Mouse (Mus musculus) olfactory bulb, adult 2 months (tissue): ENCODE data around the gene Jarid2. TPM values are rescaled to one million over a fixed set of nuclear protein-coding genes. Genes with fewer than 3 reads are reported as not detected.
A peak's percentile ranks its signal among the peaks of the same experiment; 100 is the strongest.

Experiments used
- H3K27ac ChIP-seq: fragments of 200-500 bp; 2 replicates; pipeline ENCODE4 v1.5.1; 2012; ENCODE audit warnings: low read depth, low read length; ENCODE audit not compliant: insufficient read depth
- H3K4me1 ChIP-seq: fragments of 200-500 bp; 2 replicates; pipeline ENCODE4 v1.6.1; 2012; ENCODE audit warnings: low read length; ENCODE audit not compliant: control insufficient read depth, insufficient read depth
- H3K4me3 ChIP-seq: fragments of 200-500 bp; 2 replicates; pipeline ENCODE4 v1.5.1; 2012; ENCODE audit warnings: mild to moderate bottlenecking, low read depth, low read length, moderate library complexity; ENCODE audit not compliant: insufficient read depth
- CTCF ChIP-seq: fragments of 200-500 bp; IDR thresholded peaks from 2 replicates; pipeline ENCODE4 v1.5.1; 2012; ENCODE audit warnings: low read depth, mild to moderate bottlenecking, low read length, moderate library complexity; ENCODE audit not compliant: insufficient read depth
- POLR2A ChIP-seq: fragments of 200-500 bp; IDR thresholded peaks from 2 replicates; pipeline ENCODE4 v1.6.1; 2012; ENCODE audit warnings: mild to moderate bottlenecking, low read depth, low read length, moderate library complexity; ENCODE audit not compliant: insufficient read depth
- WGBS: fragments of 180-500 bp; shearing (Covaris S2); methylation state at CpG from one replicate; pipeline ENCODE4 v1.1.7; 2018; 5-methylcytosine and 5-hydroxymethylcytosine counted together
- polyA plus RNA-seq: library from polyadenylated mRNA; stranded (reverse); fragments of >200 nt; gene quantifications from 2 replicates; pipeline ENCODE4 v1.2.4, GENCODE M21; 2012; ENCODE audit warnings: low replicate concordance; ENCODE audit not compliant: missing spikeins, insufficient read depth, insufficient read length

Gene Jarid2
- polyA plus RNA-seq, 1 experiment, result 107 TPM

DNA sequence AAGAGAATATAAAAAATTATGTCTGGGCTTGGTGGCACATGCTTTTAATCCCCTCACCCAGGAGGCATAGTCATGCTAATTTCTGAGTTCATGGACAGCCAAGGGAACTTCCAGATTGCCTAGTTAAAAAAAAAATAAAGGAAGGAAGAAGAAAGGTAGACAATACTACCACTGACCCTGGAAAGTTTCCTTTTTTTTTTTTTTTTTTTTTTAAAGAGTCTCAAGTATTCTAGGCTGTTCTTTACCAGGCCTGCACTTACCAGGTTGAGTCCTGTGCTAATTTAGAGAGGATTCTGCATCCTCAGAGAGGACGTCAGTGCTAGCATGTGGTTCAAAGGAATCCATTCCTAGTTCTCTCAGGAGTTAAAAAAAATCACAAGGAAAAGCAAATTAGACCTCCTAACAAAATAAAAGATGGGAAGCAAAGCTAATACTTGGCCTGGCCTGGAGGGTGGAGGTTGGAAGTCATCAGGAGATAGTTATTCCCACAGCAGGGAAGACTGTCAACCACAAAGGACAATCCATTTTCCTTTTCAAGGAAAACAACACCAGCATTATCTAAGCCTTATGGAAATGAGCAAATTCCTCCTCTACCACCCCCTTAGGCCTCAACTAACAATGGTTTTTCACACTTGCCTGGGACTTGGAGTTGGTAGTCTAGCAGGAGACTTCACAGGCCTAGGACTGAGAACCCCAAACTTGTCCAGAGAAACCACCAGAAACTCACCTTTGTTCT lies 961 bp upstream of the Jarid2 start:
- WGBS, result 90% methylated on average over 1 of the region's 1 CpGs
- Histone ChIP-seq H3K4me1 (peaks cover 5% of the 10 kb centered on the region), H3K27ac (no peak overlapping the region), H3K4me3 (no peak overlapping the region)
- TF ChIP-seq POLR2A (no peak), CTCF (no peak)

DNA sequence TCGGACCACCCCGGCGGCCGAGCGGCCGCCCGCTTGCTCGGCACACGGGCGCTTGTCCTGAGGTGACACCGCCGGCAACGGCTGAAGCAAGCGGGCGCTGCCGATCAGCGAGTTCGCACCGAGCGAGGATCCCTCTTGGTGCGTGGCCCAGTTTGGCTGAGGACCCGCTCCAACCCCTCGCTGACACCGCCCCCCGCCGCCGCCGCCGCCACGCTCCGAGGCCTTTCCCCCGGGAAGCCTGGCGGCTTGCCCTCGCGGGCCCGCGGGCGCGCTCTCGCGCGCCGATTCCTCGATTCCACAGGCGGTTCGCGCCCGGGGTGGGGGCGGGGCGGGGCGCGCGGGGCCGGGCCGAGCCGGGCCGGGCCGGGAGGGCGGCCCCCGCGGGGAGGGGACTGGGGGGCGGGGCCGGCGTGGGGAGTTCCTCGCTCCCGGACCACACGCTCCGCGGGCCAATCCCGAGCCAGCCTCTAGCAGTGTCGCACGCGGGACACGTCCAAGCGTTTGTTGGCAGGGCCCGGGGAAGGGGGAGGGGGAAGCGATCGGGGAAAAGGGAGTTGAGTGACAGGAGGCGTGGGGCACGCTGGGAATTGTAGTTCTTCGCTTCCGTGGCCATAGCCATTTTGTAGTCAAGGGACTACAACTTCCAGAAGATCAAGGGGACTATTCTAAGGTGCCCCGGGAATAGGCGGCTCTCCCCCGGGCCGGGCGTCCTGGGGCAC lies 1.0 kb downstream of the Jarid2 start:
- under 1% methylated on average over 70 of the region's 87 CpGs for WGBS
- Histone ChIP-seq H3K4me1 (peaks cover 5% of the 10 kb centered on the region), H3K4me3 (peak overlapping the region; percentile 99), H3K27ac (peak overlapping the region; percentile 100)
- TF ChIP-seq POLR2A (no peak), CTCF (no peak)

DNA sequence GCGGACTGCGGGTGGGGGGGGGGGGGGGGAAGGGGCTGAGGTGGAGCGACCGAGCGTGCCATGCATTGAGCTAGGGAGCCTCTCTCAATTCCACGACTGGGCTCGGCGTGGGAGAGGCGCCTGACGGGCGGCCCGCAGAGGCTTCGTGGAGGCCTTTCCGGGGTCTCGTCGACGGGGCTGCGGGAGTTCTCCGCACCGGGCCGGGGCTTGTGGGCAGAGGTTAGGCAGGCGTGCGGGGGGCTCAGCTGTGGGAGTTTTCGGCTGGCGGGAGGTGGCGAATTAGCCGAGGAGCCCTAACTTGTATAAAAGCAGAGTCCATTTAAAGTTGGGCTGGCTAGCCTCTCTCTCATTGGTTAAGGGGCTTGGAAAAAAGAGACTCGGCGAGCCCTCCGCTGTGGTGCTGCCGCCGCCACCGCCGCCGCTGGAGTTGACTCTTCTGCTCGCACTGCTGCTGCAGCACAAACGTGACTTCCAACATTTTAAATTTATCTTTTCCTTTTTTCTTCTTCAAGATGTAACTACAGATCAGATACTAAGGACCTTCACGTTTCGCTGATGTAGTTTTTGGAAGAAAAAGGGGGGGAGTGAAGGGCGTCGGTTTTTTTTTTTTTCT lies 1.8 kb downstream of the Jarid2 start:
- Histone ChIP-seq H3K27ac (peak overlapping the region; percentile 100), H3K4me3 (peak overlapping the region; percentile 99), H3K4me1 (peaks cover 5% of the 10 kb centered on the region)
- TF ChIP-seq CTCF, result no peak
- TF ChIP-seq POLR2A, result peak; percentile 94
- under 1% methylated on average over 40 of the region's 41 CpGs for WGBS

DNA sequence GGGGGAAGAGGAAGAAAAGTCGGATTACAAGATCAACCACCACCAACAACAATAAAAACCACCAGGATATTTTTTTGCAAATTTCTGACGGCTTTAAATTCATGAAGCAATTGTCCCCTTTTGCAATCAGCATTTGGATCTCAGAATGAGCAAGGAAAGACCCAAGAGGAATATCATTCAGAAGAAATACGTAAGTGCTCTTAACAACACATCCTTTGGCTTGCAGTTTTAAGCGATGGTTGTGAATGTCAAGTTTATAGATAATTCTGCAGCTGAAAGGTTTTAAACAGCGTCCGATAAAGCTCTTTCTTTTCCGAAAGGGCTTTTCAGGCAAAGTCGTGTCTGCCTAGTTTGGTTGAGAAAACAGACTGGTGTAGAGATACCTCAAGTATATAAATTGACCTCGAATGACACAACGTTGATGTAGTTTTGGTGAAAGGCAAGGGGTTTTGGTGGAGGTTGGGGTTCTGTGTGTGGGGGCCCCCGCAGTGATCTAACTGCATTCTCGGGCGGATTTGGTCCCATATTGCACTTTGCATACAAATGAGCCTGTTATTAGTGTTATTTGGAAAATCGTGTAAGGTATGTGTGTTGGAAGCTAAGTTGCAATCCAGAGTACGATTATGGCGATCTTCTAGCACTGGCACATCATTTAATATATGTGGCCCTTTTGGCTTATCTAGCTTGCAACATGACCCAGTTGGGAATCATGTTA lies 2.6 kb downstream of the Jarid2 start:
- under 1% methylated on average over 16 of the region's 16 CpGs for WGBS

DNA sequence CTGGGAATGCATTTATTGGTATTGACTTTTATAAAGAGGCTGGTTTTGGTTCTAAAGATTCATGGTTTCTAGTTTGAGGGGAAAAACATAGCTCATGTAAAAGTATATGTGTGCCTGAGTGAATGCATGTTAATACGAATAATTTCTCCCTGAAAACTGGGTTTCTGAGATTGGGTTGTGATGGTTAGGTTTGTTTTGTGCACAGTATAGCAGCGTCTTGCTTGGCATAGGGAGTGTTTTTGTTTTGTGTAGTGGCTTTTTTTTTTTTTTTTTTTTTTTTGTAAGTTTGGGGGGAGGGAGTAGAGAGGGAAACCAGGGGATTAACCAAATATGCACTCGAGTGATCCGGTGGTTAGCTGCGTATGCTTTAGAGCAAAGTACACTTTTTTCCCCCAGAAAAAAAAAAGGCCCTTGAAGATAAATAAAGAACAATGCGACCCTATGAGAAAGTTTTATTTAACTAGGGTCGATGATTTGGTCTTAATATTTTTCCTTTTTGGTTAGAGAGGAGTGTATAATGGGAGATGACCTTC lies 3.2 kb downstream of the Jarid2 start:
- no peak overlapping the region for H3K27ac ChIP-seq
- 2% methylated on average over 7 of the region's 7 CpGs for WGBS

More for the DNA sequence above, 2.6 kb downstream of the Jarid2 start:
- peaks cover 5% of the 10 kb centered on the region for H3K4me1 ChIP-seq
- H3K27ac ChIP-seq, result peak overlapping the region; percentile 40
- TF ChIP-seq CTCF (no peak), POLR2A (no peak)
- H3K4me3 ChIP-seq, result peak overlapping the region; percentile 67

DNA sequence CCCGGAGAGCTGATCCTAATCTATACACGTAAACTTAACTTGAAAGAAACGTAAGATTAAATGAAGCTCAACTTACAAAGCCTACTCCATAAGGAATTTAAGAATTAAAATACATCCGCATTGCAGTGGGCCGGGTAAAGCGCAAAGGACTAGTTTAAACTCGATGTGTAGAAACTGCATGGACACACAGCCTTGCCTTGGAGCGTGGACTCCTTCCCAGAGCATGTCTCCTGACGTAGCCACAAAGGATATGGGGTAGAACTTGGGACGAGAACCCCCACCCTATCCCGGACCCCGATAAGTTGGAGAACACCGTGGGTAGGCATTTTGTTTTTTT lies 3.7 kb downstream of the Jarid2 start:
- under 1% methylated on average over 13 of the region's 13 CpGs for WGBS
- no peak for TF ChIP-seq POLR2A
- no peak for TF ChIP-seq CTCF
- H3K27ac ChIP-seq, result peak overlapping the region; percentile 41; the same call in 1 of the 2 replicates

More for the DNA sequence above, 3.2 kb downstream of the Jarid2 start:
- no peak overlapping the region for H3K4me3 ChIP-seq
- TF ChIP-seq POLR2A, result no peak
- TF ChIP-seq CTCF, result no peak
- peaks cover 5% of the 10 kb centered on the region for H3K4me1 ChIP-seq

DNA sequence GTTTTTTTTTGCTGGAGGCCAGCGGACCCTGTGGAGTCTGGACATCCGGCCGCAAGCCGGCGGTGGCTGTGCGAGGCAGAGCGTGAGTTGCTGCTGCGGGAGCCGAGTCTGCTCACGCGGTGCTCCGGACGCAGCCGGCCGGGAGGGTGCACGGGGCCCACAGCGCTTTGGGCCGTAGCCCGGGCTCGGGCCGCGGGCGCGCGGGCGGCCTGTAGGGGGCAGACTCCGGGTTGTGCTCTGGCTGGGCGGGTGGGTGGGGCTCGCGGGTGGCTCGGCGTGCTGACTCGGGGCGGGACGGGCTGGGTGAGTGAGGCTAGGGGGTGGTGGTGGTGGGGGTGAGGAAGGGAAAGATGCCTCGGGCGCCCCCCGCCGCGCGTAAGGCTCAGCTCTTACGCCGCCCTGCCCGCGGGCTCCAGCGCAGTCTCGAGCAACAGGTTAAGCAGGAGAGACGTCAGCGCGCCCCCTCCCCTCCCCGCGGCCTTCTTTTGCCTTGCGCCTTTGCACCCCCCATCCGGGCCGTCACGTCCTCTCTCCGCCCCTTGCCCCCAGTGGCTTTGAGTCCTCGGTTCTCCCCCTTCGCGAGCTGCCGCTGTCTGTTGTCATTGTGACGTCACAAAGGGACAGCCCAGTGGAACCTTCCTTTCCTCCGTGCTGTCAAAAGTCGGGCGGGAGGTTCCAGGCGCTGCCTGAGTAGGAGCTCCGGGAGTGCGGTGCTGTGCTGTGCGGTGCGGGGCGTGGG lies 4.3 kb downstream of the Jarid2 start:
- under 1% methylated on average over 71 of the region's 71 CpGs for WGBS
- Histone ChIP-seq H3K27ac (peak overlapping the region; percentile 41; the same call in 1 of the 2 replicates), H3K4me3 (peak overlapping the region; percentile 77), H3K4me1 (peaks cover 5% of the 10 kb centered on the region)
- peak; percentile 50; the same call in 1 of the 2 replicates for TF ChIP-seq CTCF
- no peak for TF ChIP-seq POLR2A

More for the DNA sequence above, 3.7 kb downstream of the Jarid2 start:
- H3K4me3 ChIP-seq, result peak overlapping the region; percentile 77
- peaks cover 5% of the 10 kb centered on the region for H3K4me1 ChIP-seq

DNA sequence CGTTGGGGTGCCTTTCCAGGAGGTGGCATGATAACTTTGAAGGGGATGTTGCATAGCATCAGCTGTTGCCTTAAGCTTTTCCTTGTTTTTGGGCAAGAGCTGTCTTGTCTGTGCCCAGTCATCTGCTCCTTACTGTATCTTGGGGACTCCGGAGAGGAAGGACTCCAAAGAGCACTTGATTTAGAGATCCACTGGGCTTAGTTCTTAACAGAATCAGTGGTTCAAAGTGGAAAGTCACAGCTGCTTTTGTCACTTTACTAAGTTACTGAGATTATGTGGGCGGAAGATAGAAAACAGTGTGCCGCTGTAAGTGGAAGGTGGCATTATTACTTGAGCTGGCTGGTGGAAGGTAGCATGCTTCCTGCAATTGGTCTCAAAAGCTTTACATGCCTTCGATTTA lies 5.2 kb downstream of the Jarid2 start:
- Histone ChIP-seq H3K4me3 (no peak overlapping the region), H3K4me1 (peaks cover 3% of the 10 kb centered on the region), H3K27ac (no peak overlapping the region)
- TF ChIP-seq CTCF, result no peak
- no peak for TF ChIP-seq POLR2A
- WGBS, result 16% methylated on average over 5 of the region's 5 CpGs
